Mouse (Mus musculus) CD8-positive naive resting alpha-beta T cell, adult 2 months (primary cell): ENCODE measurements around the gene Gm13694.

Experiments
- DNase-seq, 2 experiments: peaks; one replicate each; pipeline ENCODE4 v3.0.0; 2022; ENCODE audit warnings: low read depth in 2 of 2, low spot score in 2 of 2

The Gm13694 gene

GRCm38 (mm10) chr2:84023319-84023718, 44.6 kb downstream of the Gm13694 start:
- DNase-seq, result no peak

- DNase-seq, result no peak
Measured at GRCm38 (mm10) chr2:84025217-84025616, 46.5 kb downstream of the Gm13694 start.
